Mouse (Mus musculus) lung, adult 2 months (tissue): Measurements from ENCODE around the gene Ada.

Experiments used
- CTCF ChIP-seq: fragments of 200-500 bp; IDR thresholded peaks from 2 replicates; pipeline ENCODE4 v1.5.1; 2011; ENCODE audit warnings: mild to moderate bottlenecking, low read length, control low read depth; ENCODE audit not compliant: insufficient read depth
- POLR2A ChIP-seq: fragments of 200-500 bp; IDR thresholded peaks from 2 replicates; pipeline ENCODE4 v1.6.1; 2011; ENCODE audit warnings: low read depth, mild to moderate bottlenecking, control low read depth, low read length, borderline replicate concordance; ENCODE audit errors: extremely low read depth

DNA sequence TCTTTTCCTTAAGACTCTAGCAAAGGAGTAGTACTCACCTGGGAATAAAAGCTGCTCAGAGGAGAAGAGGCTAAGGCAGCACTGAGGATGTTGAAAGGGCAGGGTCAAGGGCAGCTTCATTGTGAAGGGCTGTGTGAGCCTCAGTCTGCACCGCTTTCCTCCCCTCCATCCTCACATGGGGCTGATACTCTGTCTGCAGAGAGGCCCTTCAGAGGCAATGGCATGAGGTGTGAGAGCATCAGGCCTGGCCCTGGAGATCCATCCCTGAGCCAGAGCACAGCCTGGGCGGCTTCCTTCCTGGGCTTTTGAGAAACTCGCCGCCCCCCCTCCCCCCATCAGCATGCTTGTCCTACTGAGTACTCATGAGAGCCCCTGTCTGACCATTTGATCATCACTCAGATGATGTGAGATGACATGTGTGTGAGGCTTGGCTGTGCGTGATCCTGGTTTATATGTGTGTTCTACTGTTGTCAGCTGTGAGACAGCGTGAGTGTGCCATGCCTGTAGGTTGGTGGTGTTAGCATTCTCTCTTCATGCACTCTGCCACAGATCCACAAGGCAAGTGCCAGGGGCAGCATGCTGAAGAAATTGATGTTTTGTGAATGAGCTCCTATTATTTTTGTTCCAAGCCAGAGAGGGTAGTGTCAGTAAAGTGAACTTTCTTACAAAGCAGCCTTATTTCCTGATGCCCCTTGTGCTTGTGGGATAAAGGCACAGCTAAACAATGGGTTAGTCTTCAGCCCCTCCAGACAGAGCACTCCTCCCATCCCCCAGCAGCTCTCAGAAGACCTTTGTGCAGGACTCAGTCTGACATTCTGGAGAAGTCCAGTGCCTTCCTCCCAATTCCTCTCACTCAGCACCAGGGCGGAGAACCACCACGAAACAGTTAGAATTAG lies 59.4 kb downstream of the Ada start:
- TF ChIP-seq CTCF (no peak), POLR2A (no peak)
